Mouse (Mus musculus) right cerebral cortex, adult 2 months (tissue): ENCODE measurements at regions not wholly inside any gene's neighbourhood (a gene's known extent, or its start where the extent isn't known, plus 50 kb on each side); places are given as distances from the start of the nearest gene placed in this dataset.
"Not testable (repeated sequence)": the region's sequence is repeated elsewhere in the genome, so short reads cannot be mapped to it uniquely, and the experiment has no call there.

Experiments
- DNase-seq, 2 experiments: peaks; one replicate each; pipeline ENCODE4 v3.0.0; 2021 to 2022; ENCODE audit warnings: low spot score in 2 of 2

- no peak for DNase-seq
Measured at GRCm38 (mm10) chr5:42884251-42884650, 348.7 kb upstream of the Cpeb2 start.

GRCm38 (mm10) chr5:42891890-42892289, 341.1 kb upstream of the Cpeb2 start:
- no peak for DNase-seq

- DNase-seq, result no peak
Measured at GRCm38 (mm10) chr5:42906136-42906535, 326.8 kb upstream of the Cpeb2 start.

GRCm38 (mm10) chr5:42919328-42919727, 313.6 kb upstream of the Cpeb2 start:
- no peak for DNase-seq

- DNase-seq, result no peak
Measured at GRCm38 (mm10) chr5:42932106-42932505, 300.9 kb upstream of the Cpeb2 start.

- no peak for DNase-seq
Measured at GRCm38 (mm10) chr5:42959296-42959862, 273.6 kb upstream of the Cpeb2 start.

- DNase-seq, result not testable (repeated sequence)
Measured at GRCm38 (mm10) chr5:42966952-42967351, 266.0 kb upstream of the Cpeb2 start.

GRCm38 (mm10) chr5:42969209-42969608, 263.8 kb upstream of the Cpeb2 start:
- no peak for DNase-seq

- no peak for DNase-seq
Measured at GRCm38 (mm10) chr5:42969621-42970020, 263.3 kb upstream of the Cpeb2 start.

- DNase-seq, result no peak
Measured at GRCm38 (mm10) chr5:42977108-42977507, 255.9 kb upstream of the Cpeb2 start.

GRCm38 (mm10) chr5:42980946-42981650, 251.9 kb upstream of the Cpeb2 start:
- DNase-seq, result peak in 1 of 2 experiments; percentile 2

- DNase-seq, result no peak
Measured at GRCm38 (mm10) chr5:42986203-42986602, 246.8 kb upstream of the Cpeb2 start.

GRCm38 (mm10) chr5:42987710-42988466, 245.1 kb upstream of the Cpeb2 start:
- DNase-seq, result no peak

GRCm38 (mm10) chr5:42989287-42989686, 243.7 kb upstream of the Cpeb2 start:
- DNase-seq, result no peak

GRCm38 (mm10) chr5:43024006-43024593, 208.9 kb upstream of the Cpeb2 start:
- no peak for DNase-seq

- no peak for DNase-seq
Measured at GRCm38 (mm10) chr5:43031285-43031684, 201.7 kb upstream of the Cpeb2 start.

GRCm38 (mm10) chr5:43031916-43032315, 201.1 kb upstream of the Cpeb2 start:
- DNase-seq, result no peak

- no peak for DNase-seq
Measured at GRCm38 (mm10) chr5:43034421-43034820, 198.5 kb upstream of the Cpeb2 start.

- DNase-seq, result no peak
Measured at GRCm38 (mm10) chr5:43037592-43037991, 195.4 kb upstream of the Cpeb2 start.

GRCm38 (mm10) chr5:43039525-43039924, 193.4 kb upstream of the Cpeb2 start:
- no peak for DNase-seq

GRCm38 (mm10) chr5:43042585-43042984, 190.4 kb upstream of the Cpeb2 start:
- DNase-seq, result no peak

GRCm38 (mm10) chr5:43045860-43046259, 187.1 kb upstream of the Cpeb2 start:
- DNase-seq, result no peak
